Mouse (Mus musculus) E14TG2a.4 (cell line): ENCODE results near the gene Cacna1h.

Source experiments
- H3K27me3 ChIP-seq: 2 replicates; pipeline ENCODE4 v1.6.1; 2014; ENCODE audit warnings: low read length, control low read depth; ENCODE audit not compliant: insufficient read depth
- H3K36me3 ChIP-seq: 2 replicates; pipeline ENCODE4 v1.6.1; 2014; ENCODE audit warnings: low read length, control low read depth; ENCODE audit not compliant: insufficient read depth
- H3K4me1 ChIP-seq: replicated peaks from 2 replicates; pipeline ENCODE4 v1.6.1; 2014; ENCODE audit warnings: low read depth, low read length, control low read depth
- H3K4me3 ChIP-seq: replicated peaks from 2 replicates; pipeline ENCODE4 v1.5.1; 2014; ENCODE audit warnings: mild to moderate bottlenecking, low read length
- H3K9me3 ChIP-seq: 2 replicates; pipeline ENCODE4 v1.6.1; 2014; ENCODE audit warnings: low read length, control low read depth
- CTCF ChIP-seq: conservative IDR thresholded peaks from 2 replicates; pipeline ENCODE4 v1.5.1; 2014; ENCODE audit warnings: low read length
- NANOG ChIP-seq: IDR thresholded peaks from 2 replicates; pipeline ENCODE4 v1.6.1; 2014; ENCODE audit warnings: borderline replicate concordance, low read length, mixed read lengths
- POU5F1 ChIP-seq: IDR thresholded peaks from 2 replicates; pipeline ENCODE4 v1.6.1; 2014; ENCODE audit warnings: low read length, borderline replicate concordance

The Cacna1h gene

DNA sequence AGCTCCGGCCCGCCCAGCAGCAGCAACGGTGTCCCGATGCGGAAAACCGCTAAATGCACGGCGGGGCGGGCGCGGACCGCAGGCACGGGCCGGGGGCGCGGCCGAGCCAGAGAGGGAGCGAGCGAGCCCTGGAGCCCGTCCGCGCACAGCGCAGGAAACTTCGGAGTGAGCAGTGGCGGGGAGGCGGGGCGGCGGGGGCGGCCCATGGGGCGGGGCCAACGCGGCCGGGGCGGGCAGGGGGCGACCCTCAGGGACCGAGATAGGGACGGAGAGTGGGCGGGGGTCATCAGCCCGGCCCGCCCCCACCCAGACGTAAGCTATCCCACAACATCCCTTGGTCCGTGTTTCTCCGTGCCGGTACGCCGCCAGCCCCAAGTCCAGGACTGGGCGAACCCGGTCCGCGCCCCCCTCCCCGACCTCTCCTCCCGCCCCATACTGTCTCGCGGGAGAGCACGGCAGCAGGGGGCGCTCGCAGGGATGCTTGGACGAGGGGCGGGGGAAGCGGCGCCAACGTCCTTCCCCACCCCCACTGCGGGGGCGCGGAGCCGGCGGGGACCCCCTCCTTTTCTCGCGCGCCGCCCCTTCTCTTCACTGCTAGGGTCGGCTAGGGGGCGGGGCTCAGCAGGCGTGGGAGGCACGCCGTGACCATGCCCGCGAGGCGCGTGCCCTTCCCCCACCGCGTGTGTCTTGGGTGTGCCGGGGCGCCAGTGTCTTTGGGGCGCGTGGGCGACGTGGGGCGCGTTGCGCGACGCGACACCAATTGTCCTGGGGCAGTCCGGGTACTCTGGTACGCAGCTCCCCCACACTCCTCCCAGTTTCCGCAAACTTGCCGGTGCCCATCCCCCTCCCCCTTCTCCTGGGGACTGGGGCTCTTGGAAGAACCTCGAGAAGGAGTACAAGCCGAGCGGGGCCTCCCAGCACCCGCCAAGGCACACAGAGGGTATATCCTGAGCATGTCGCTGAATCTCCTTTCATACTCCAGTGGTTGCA lies at the start of gene Cacna1h:
Cacna1h (minus strand) TSS at position 167 of the 990 bp plus-strand sequence.
- no peaks in the 10 kb centered on the region for H3K36me3 ChIP-seq
- no peaks in the 10 kb centered on the region for H3K9me3 ChIP-seq
- TF ChIP-seq CTCF, result no peak
- no peak for TF ChIP-seq POU5F1
- no peak for TF ChIP-seq NANOG
- H3K4me3 ChIP-seq, result peak within 1 kb of the TSS; percentile 91
- peaks cover 36% of the 10 kb centered on the region for H3K4me1 ChIP-seq
- peaks cover 77% of the 10 kb centered on the region for H3K27me3 ChIP-seq

DNA sequence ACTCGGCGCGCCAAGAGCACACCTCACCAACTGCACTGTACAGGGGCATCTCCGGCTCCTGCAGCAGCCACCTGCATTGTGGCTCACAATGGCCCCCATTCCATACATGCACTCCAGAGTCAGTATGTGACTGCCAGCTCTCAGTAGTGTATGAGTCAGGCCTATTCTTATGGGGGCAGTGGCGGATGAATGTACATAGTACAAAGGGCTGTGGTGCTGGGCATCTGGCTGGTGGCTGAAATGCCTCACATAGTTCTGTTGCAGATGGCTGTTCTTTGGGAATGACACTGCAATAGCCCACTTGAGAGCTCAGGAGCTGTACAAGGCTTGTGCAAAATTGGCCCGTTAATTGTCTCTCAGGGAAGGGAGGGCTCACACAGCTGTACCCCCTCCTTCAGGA lies 48.5 kb upstream of the Cacna1h start:
- Histone ChIP-seq H3K36me3 (no peaks in the 10 kb centered on the region), H3K4me3 (no peak overlapping the region), H3K4me1 (no peaks in the 10 kb centered on the region), H3K27me3 (peaks cover 82% of the 10 kb centered on the region), H3K9me3 (no peaks in the 10 kb centered on the region)
- TF ChIP-seq CTCF (no peak), POU5F1 (no peak), NANOG (no peak)

DNA sequence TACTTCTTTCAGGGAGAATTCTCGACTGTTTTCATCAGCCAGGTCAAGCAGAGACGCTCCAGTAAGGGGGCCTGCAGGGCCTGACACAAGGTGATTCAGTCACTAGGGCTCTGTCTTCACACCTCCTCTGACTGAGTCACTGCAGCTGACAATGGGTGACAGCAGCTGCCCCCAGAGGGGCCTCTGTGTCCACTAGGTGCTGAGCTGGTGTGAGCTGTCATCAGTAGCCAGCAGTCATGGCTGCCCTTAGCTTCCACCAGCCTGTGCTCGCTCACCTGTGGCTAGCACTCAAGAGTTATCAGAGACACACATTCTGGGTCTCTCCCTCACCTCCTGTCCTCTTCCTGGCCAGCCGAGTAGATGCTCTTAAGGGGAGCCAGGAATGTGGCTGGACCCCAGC lies 47.2 kb upstream of the Cacna1h start:
- TF ChIP-seq NANOG (no peak), CTCF (no peak), POU5F1 (no peak)
- peaks cover 11% of the 10 kb centered on the region for H3K4me1 ChIP-seq
- peaks cover 81% of the 10 kb centered on the region for H3K27me3 ChIP-seq
- H3K4me3 ChIP-seq, result no peak overlapping the region
- no peaks in the 10 kb centered on the region for H3K36me3 ChIP-seq
- no peaks in the 10 kb centered on the region for H3K9me3 ChIP-seq

DNA sequence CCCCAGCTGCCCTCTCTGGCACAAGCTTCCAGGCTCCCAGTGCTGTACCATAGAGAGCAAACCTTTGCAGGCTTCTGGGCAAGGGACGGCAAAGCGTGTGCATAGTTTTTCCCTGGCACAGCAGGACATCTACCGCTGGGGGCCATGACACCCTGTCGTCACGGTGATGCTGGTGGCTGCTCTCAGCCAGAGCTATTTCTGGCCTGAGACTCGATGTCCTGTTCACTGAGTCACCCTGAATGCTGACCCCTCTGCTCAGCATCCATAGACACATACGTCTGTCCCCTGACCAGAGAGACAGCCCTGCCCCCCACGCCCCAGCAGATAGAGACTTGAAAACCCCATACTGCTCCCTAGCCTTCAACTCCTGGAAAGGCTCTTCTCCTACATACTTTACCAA lies 46.6 kb upstream of the Cacna1h start:
- TF ChIP-seq CTCF, result no peak
- TF ChIP-seq POU5F1, result no peak
- TF ChIP-seq NANOG, result no peak
- H3K4me3 ChIP-seq, result no peak overlapping the region
- peaks cover 18% of the 10 kb centered on the region for H3K4me1 ChIP-seq
- no peaks in the 10 kb centered on the region for H3K9me3 ChIP-seq
- H3K27me3 ChIP-seq, result peaks cover 82% of the 10 kb centered on the region
- H3K36me3 ChIP-seq, result no peaks in the 10 kb centered on the region

- Histone ChIP-seq H3K27me3 (peaks cover 90% of the 10 kb centered on the region), H3K4me1 (peaks cover 40% of the 10 kb centered on the region), H3K9me3 (no peaks in the 10 kb centered on the region), H3K36me3 (no peaks in the 10 kb centered on the region), H3K4me3 (peak overlapping the region; percentile 49; the same call in 1 of the 2 replicates)
- TF ChIP-seq NANOG (no peak), CTCF (peak; percentile 75)
Measured at GRCm38 (mm10) chr17:25475946-25476744, 42.6 kb upstream of the Cacna1h start.

DNA sequence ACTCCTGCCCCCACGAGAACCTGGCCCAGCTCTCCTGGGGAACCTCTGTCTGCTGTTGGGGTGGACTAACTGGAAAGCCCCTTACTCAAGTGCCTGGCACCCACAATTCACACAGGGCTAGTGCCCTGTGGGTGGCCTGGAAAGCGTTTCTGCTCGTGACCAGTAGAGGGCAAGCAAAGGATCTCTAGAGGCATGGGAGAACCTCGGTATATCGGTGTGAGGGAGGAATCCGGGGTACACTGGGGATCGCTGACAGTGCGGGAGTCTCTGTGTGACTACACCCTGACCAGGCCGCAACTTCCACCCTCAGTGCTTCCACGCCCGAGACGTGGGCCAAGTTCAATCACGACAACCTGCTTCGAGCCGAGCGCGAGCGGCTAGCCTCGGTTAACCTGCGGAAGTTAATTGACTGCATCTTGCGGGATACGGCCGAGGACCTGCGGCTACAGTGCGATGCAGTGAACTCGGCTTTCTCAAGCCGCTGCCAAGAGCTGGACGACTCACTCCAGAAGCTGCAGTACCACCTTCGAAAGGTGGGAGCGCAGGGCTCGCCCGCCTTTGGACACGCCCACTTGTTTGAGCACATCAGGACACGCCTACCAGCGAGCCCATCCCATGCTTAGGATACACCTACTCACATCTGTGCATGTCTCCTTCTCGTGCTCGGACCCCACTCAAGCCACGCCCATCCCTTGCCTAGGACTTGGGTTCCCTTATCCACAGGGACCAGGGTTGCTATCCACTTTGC lies 40.9 kb upstream of the Cacna1h start:
- peaks cover 80% of the 10 kb centered on the region for H3K27me3 ChIP-seq
- H3K4me1 ChIP-seq, result peaks cover 40% of the 10 kb centered on the region
- H3K36me3 ChIP-seq, result no peaks in the 10 kb centered on the region
- H3K9me3 ChIP-seq, result no peaks in the 10 kb centered on the region
- TF ChIP-seq CTCF, result peak; percentile 56
- no peak for TF ChIP-seq POU5F1
- no peak for TF ChIP-seq NANOG
- peak overlapping the region; percentile 70 for H3K4me3 ChIP-seq

- TF ChIP-seq CTCF (no peak), NANOG (no peak), POU5F1 (no peak)
- peak overlapping the region; percentile 69 for H3K4me3 ChIP-seq
- no peaks in the 10 kb centered on the region for H3K36me3 ChIP-seq
Measured at GRCm38 (mm10) chr17:25472044-25472443, 38.5 kb upstream of the Cacna1h start.

DNA sequence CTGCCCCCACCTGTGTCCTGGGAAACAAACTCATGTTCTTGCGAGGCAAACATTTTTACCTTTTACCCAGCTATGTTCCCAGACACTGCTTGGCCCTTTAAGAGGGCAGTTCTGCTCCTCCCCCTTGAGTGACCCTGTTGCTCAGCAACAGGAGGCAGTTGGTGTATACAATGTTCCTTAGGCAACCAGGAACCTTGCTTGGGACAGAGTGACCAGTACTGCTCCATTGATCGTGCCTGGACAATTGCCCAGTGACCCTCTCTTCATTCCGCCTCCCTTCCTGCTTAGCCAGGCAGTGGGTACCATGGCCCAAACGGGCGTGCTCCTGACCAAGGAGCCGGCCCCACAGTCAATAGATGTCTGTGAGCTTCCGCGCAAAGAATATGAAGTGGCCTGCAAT lies 37.8 kb upstream of the Cacna1h start:
- no peaks in the 10 kb centered on the region for H3K9me3 ChIP-seq
- H3K4me1 ChIP-seq, result peaks cover 34% of the 10 kb centered on the region
- no peaks in the 10 kb centered on the region for H3K36me3 ChIP-seq
- no peak for TF ChIP-seq POU5F1
- TF ChIP-seq NANOG, result no peak
- TF ChIP-seq CTCF, result no peak
- H3K4me3 ChIP-seq, result peak overlapping the region; percentile 69
- H3K27me3 ChIP-seq, result peaks cover 51% of the 10 kb centered on the region

More at GRCm38 (mm10) chr17:25472044-25472443, 38.5 kb upstream of the Cacna1h start:
- Histone ChIP-seq H3K9me3 (no peaks in the 10 kb centered on the region), H3K4me1 (peaks cover 40% of the 10 kb centered on the region), H3K27me3 (peaks cover 57% of the 10 kb centered on the region)

- no peak for TF ChIP-seq POU5F1
- peak; percentile 39; the same call in 1 of the 2 replicates for TF ChIP-seq CTCF
- no peak for TF ChIP-seq NANOG
- H3K27me3 ChIP-seq, result peaks cover 41% of the 10 kb centered on the region
- no peaks in the 10 kb centered on the region for H3K9me3 ChIP-seq
- H3K36me3 ChIP-seq, result no peaks in the 10 kb centered on the region
- H3K4me1 ChIP-seq, result peaks cover 19% of the 10 kb centered on the region
- no peak overlapping the region for H3K4me3 ChIP-seq
Measured at GRCm38 (mm10) chr17:25469798-25470197, 36.2 kb upstream of the Cacna1h start.
